Mouse (Mus musculus): ENCODE results near the gene Phactr4. TPM values are rescaled to one million over a fixed set of nuclear protein-coding genes. Genes with fewer than 3 reads are reported as not detected.

Gene Phactr4
- polyA plus RNA-seq, 1 experiment = 11.3 TPM

DNA sequence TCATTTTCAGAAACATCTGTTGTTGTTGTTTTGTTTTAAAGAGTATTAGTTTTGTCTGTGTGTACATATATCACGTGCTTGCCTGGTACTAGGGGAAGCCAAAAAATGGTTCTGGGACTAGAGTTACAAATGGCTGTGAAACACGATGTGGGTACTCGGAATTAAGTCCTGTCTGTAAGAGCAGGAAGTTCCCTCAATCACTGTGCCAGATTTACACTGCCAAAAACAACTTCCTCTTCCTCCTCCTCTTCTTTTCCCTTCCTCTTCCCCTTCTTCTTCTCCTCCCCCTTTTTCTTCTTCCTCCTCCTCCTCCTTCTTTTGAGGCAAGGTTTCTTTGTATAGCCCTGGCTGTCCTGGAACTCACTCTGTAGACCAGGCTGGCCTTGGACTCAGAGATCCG is 40.0 kb downstream of the Phactr4 start:
- Histone ChIP-seq H3K27me3 (ENCODE audit: control insufficient read depth, insufficient read depth, low read length) (no peaks in the 10 kb centered on the region), H3K36me3 (ENCODE audit: control insufficient read depth, insufficient read depth, low read length) (peaks cover 8% of the 10 kb centered on the region), H3K27ac (ENCODE audit: control insufficient read depth, insufficient read depth, low read length) (no peak overlapping the region), H3K4me1 (replicated peaks; ENCODE audit: control insufficient read depth, insufficient read depth, low read length) (no peaks in the 10 kb centered on the region), H3K4me3 (ENCODE audit: control insufficient read depth, insufficient read depth, low read length) (no peak overlapping the region)
- no peak for DNase-seq
- TF ChIP-seq POLR2A (IDR thresholded peaks at IDR 0.05; ENCODE audit: control insufficient read depth, extremely low read depth, insufficient read depth, low read length, poor library complexity) = no peak
- TF ChIP-seq CTCF (IDR thresholded peaks at IDR 0.05; ENCODE audit: borderline replicate concordance, control insufficient read depth, extremely low read depth, insufficient read depth, low read length, poor library complexity) = no peak
- 83% methylated on average over 4 of the region's 4 CpGs for WGBS

- WGBS = 96% methylated on average over 2 of the region's 2 CpGs
- no peaks in the 10 kb centered on the region for H3K4me1 ChIP-seq (replicated peaks; ENCODE audit: control insufficient read depth, insufficient read depth, low read length)
- H3K27me3 ChIP-seq (ENCODE audit: control insufficient read depth, insufficient read depth, low read length) = no peaks in the 10 kb centered on the region
- H3K4me3 ChIP-seq (ENCODE audit: control insufficient read depth, insufficient read depth, low read length) = no peak overlapping the region
- no peak overlapping the region for H3K27ac ChIP-seq (ENCODE audit: control insufficient read depth, insufficient read depth, low read length)
- H3K36me3 ChIP-seq (ENCODE audit: control insufficient read depth, insufficient read depth, low read length) = peaks cover 12% of the 10 kb centered on the region
- TF ChIP-seq CTCF (IDR thresholded peaks at IDR 0.05; ENCODE audit: borderline replicate concordance, control insufficient read depth, extremely low read depth, insufficient read depth, low read length, poor library complexity) (no peak), POLR2A (IDR thresholded peaks at IDR 0.05; ENCODE audit: control insufficient read depth, extremely low read depth, insufficient read depth, low read length, poor library complexity) (no peak)
- DNase-seq = no peak
These were observed 41.2 kb downstream of the Phactr4 start for GRCm38 (mm10) chr4:132380965-132381616.

GRCm38 (mm10) chr4:132373820-132374219 is 48.5 kb downstream of the Phactr4 start:
- Histone ChIP-seq H3K36me3 (ENCODE audit: control insufficient read depth, insufficient read depth, low read length) (peaks cover 35% of the 10 kb centered on the region), H3K4me3 (ENCODE audit: control insufficient read depth, insufficient read depth, low read length) (no peak overlapping the region), H3K4me1 (replicated peaks; ENCODE audit: control insufficient read depth, insufficient read depth, low read length) (no peaks in the 10 kb centered on the region), H3K27ac (ENCODE audit: control insufficient read depth, insufficient read depth, low read length) (no peak overlapping the region), H3K27me3 (ENCODE audit: control insufficient read depth, insufficient read depth, low read length) (no peaks in the 10 kb centered on the region)
- 100% methylated on average over 1 of the region's 1 CpGs for WGBS
- no peak for DNase-seq
- TF ChIP-seq POLR2A (IDR thresholded peaks at IDR 0.05; ENCODE audit: control insufficient read depth, extremely low read depth, insufficient read depth, low read length, poor library complexity) (no peak), CTCF (IDR thresholded peaks at IDR 0.05; ENCODE audit: borderline replicate concordance, control insufficient read depth, extremely low read depth, insufficient read depth, low read length, poor library complexity) (no peak)

GRCm38 (mm10) chr4:132369953-132370750 is 52.1 kb downstream of the Phactr4 start:
- Histone ChIP-seq H3K36me3 (ENCODE audit: control insufficient read depth, insufficient read depth, low read length) (peaks cover 44% of the 10 kb centered on the region), H3K27ac (ENCODE audit: control insufficient read depth, insufficient read depth, low read length) (no peak overlapping the region)
- 94% methylated on average over 8 of the region's 8 CpGs for WGBS

DNA sequence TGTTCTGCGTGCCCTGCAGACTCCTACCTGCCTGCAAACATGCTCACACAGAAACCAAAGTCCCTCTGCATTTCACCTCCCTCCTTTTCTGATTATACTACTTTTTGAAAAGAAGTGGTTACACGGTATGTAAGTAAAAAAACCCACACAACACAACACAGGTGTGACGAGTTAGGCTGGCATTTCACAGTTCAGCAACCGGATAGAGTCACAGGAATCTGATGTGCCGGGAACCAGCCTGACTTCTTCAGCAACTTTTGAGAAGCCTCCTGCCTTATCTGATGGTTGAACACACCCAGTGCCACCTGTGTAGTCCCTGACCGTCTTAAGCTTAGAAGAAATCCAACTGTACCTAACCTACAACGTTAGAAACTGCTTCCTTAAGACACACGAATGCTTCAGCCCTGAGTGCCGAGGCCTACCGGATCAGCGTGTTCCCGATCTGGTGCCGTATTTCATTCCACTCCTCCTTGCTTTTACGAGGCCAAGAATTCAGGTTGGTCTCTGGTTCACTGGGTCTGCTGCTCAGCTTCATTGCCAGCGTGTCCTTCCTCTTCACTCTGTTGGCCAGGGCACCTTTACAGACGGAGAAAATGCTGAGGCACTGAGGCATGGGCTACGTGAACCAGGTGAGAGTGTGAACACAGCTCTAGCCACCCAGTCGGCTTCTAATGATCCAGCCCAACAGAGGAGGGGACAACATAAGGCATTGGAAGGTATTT is 54.6 kb downstream of the Phactr4 start:
- WGBS = 92% methylated on average over 18 of the region's 18 CpGs
- Histone ChIP-seq H3K4me1 (replicated peaks; ENCODE audit: control insufficient read depth, insufficient read depth, low read length) (no peaks in the 10 kb centered on the region), H3K36me3 (ENCODE audit: control insufficient read depth, insufficient read depth, low read length) (peaks cover 42% of the 10 kb centered on the region), H3K27me3 (ENCODE audit: control insufficient read depth, insufficient read depth, low read length) (no peaks in the 10 kb centered on the region), H3K4me3 (ENCODE audit: control insufficient read depth, insufficient read depth, low read length) (no peak overlapping the region), H3K27ac (ENCODE audit: control insufficient read depth, insufficient read depth, low read length) (no peak overlapping the region)
- TF ChIP-seq CTCF (IDR thresholded peaks at IDR 0.05; ENCODE audit: borderline replicate concordance, control insufficient read depth, extremely low read depth, insufficient read depth, low read length, poor library complexity) = no peak
- TF ChIP-seq POLR2A (IDR thresholded peaks at IDR 0.05; ENCODE audit: control insufficient read depth, extremely low read depth, insufficient read depth, low read length, poor library complexity) = no peak
- DNase-seq = no peak

More at GRCm38 (mm10) chr4:132369953-132370750, 52.1 kb downstream of the Phactr4 start:
- TF ChIP-seq CTCF (IDR thresholded peaks at IDR 0.05; ENCODE audit: borderline replicate concordance, control insufficient read depth, extremely low read depth, insufficient read depth, low read length, poor library complexity) = no peak
- no peak for TF ChIP-seq POLR2A (IDR thresholded peaks at IDR 0.05; ENCODE audit: control insufficient read depth, extremely low read depth, insufficient read depth, low read length, poor library complexity)
- H3K4me3 ChIP-seq (ENCODE audit: control insufficient read depth, insufficient read depth, low read length) = no peak overlapping the region
- no peak for DNase-seq
- no peaks in the 10 kb centered on the region for H3K4me1 ChIP-seq (replicated peaks; ENCODE audit: control insufficient read depth, insufficient read depth, low read length)
- no peaks in the 10 kb centered on the region for H3K27me3 ChIP-seq (ENCODE audit: control insufficient read depth, insufficient read depth, low read length)

DNA sequence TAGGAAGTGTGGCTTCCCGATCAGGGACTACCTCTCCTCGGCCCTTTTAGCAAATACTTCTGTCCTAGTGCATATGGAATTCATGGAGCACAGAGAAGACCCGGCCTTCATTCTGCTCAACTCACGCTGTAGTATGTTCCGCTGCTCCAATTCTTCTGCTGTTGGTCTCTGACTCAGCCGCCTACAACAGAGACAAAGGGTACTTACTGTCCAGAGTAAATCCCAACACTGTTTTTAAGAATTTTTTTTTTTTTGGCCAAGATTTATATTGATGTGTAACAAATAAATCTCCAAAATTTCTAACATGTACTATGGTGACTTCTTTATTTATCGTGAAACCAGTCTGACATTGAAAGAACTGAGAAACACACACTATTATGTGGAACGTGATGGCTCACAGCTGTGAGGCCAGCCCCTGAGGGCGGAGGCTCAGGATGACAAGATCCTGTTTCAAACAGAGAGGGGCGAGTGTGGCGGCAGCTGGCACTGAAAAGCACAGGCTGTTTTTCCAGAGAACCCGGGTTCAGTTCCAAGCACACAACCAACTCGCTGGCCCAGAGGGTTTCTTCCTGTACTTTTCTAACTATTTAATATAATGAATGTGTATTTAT is 56.7 kb downstream of the Phactr4 start:
- 95% methylated on average over 13 of the region's 13 CpGs for WGBS
- TF ChIP-seq CTCF (IDR thresholded peaks at IDR 0.05; ENCODE audit: borderline replicate concordance, control insufficient read depth, extremely low read depth, insufficient read depth, low read length, poor library complexity) (no peak), POLR2A (IDR thresholded peaks at IDR 0.05; ENCODE audit: control insufficient read depth, extremely low read depth, insufficient read depth, low read length, poor library complexity) (no peak)
- Histone ChIP-seq H3K4me1 (replicated peaks; ENCODE audit: control insufficient read depth, insufficient read depth, low read length) (no peaks in the 10 kb centered on the region), H3K27ac (ENCODE audit: control insufficient read depth, insufficient read depth, low read length) (no peak overlapping the region), H3K36me3 (ENCODE audit: control insufficient read depth, insufficient read depth, low read length) (peaks cover 45% of the 10 kb centered on the region), H3K27me3 (ENCODE audit: control insufficient read depth, insufficient read depth, low read length) (no peaks in the 10 kb centered on the region), H3K4me3 (ENCODE audit: control insufficient read depth, insufficient read depth, low read length) (no peak overlapping the region)
- no peak for DNase-seq

Measured in thymus, adult 2 months (tissue).